Mouse (Mus musculus): Measurements from ENCODE around the gene Hs3st3b1. TPM values are rescaled to one million over a fixed set of nuclear protein-coding genes. Genes with fewer than 3 reads are reported as not detected.

The Hs3st3b1 gene
- total RNA-seq, 2 experiments from 2014 or later = 0.79 to 1.4 TPM

DNA sequence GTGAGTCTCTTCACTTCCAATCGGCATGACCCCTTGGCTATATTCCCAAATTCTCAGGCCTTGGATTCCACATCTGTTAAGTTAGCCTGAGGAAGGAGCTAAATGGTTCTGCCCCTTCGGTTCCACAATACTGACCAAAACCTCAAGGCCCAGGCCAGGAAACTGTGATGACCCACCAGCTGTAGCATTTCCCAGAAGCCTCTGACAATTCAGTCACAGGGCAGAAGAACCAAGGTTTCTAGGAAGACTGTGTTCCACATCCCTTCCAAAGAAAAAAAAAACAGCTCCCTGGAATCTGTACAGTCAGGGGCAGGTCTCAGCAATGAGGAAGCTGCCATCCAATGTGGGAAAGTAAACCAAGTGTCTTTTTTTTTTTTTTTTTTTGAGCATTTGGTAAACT is 25.1 kb downstream of the Hs3st3b1 start:
- no peak for DNase-seq (ENCODE audit: low spot score in 2 of 2)
- intact Hi-C loops (cut with DNase I) = no loop called here

DNA sequence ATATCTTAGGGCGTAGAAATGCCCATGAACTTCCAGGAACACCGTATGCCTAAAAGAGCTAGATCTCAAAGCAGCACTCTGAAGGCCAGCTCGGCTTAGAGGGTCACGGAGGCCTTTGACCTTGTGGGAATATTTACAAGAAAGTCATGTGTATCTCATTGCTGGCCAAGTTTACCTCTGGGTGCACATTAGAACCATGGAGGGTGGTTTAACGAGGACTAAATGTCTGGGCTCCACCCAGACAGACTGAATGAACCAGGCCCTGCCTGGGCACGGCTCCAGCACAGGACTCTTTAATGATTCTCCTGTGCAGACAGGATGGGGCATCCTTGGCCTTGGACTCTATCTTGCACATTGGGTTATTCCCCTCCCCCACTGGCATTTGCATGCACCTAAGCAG is 27.9 kb downstream of the Hs3st3b1 start:
- DNase-seq (ENCODE audit: low spot score in 2 of 2) = no peak
- intact Hi-C loops (cut with DNase I) = no loop called here

DNA sequence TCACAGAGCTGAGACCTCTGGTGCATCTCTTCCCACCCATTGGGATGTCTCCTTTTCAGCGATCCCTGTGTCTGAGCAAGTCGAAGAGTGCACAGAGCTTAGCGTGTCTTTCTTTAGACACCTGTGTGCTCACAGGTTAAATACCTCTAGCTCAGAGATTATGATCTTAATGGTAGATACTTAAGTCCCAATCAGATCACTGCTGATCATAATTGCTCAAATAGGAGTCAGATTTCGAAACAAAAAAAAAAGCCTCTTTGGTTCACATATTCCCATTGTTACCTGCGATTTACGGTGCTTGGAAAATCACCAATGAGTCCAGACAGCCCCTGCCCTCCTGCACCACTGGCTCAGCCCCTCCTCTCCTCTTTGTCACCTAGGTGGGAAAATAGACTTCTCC is 28.5 kb downstream of the Hs3st3b1 start:
- no peak for DNase-seq (ENCODE audit: low spot score in 2 of 2)
- intact Hi-C loops (cut with DNase I) = no loop called here

DNA sequence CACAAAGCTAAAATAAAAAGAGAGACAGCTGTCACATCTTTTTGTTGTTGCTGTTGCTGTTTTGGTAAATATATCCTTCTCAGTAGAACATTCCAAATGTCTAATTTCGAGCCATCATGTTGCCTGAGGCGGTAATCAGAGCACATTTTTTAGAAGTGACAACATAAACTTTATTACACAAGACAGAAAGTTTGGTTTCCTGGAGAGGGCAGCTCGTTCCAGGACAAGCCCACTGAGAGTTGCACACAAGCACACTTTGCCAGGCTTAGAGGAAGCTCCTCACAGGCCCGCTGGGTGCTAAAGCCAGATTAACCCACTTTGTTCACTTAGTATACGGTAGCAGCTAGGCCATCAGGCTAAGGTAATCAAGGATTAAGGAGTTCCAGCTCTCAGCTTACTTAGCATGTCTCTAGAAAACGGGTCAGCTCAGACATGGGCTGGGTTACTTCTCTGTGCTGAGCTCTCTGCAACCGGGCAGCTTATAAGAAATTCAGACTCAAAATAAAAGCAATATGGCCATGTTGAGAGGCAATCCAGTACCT is 30.5 kb downstream of the Hs3st3b1 start:
- no peak for DNase-seq (ENCODE audit: low spot score in 2 of 2)
- intact Hi-C loops (cut with DNase I) = no loop called here

DNA sequence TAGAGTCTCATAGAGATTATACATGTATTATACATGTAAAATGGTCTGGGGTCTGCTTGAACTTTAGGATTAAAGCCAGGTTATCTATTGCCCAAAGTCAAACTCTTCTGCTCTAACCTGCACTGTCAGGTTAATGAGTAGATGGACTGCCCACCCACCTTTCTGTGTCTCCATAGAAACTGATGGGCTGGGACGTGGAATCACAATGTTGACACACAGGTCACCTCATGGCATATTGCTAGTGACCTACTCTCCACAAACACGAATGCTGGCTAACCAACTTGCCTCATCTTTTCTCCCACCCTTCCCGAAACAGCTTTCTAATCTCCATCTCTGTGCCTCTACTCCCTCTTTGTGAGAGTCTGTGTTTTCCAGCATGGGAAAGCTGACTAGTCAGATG is 38.7 kb downstream of the Hs3st3b1 start:
- intact Hi-C loops (cut with DNase I) = no loop called here
- DNase-seq (ENCODE audit: low spot score in 2 of 2) = no peak

DNA sequence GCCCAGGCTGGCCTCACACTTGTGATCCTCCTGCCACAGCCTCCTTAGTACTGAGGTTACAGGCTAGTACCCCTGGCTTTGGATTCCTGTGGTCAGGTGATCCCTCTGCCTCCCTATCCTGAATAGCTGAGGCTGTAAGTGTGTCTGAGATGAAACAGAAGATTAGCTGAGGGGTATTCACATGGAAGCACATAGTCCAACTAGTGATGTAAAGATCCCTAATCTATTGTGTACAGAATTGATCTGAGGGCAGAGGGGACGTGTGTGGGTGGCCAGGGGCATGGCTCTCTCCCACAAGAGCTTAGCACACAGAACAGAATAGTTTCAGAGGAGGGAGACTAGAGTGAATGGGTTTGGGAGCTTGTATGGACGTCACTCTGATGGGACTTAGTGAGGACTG is 41.8 kb downstream of the Hs3st3b1 start:
- intact Hi-C loops (cut with DNase I) = no loop called here

DNA sequence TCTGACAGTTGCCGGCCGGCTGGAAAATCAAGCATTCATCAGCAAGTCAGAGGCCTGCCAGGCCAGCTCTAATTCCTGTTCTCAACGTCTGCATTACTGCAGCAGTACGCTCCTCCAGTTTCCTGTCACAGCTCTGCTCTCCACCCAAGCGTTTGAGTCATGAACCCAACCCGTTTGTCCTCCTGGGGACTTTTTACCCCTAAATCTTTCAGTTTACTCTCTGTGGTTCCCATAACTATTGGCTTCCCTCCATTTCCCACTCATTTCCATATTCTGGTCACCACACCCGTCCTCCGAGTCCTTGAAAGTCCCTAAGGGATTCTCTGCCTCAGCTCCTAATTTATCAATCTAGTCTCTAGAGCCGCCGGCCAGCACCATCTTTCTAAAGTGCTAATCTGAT is 42.8 kb downstream of the Hs3st3b1 start:
- intact Hi-C loops (cut with DNase I) = no loop called here
- DNase-seq (ENCODE audit: low spot score in 2 of 2) = no peak

More for the DNA sequence above, 41.8 kb downstream of the Hs3st3b1 start:
- DNase-seq (ENCODE audit: low spot score in 2 of 2) = no peak

DNA sequence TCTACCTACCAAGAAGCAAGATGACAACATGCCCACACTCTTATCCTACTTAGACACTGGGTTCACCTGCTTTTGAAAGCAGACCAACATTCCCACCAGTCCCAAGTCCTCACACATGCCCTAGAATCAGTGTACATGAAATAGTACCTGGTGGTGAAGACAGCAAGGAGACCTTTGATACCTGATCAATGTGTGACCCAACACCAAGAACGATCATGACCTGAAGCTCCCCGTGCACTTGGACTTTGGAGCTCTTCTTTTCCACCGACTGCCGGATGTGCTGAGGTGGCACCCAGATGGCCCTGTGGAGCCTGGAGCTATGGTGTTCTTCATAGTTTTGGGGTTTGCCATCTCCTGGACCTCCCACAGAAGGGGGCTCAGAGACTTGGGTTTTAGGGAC is 43.5 kb downstream of the Hs3st3b1 start:
- no peak for DNase-seq (ENCODE audit: low spot score in 2 of 2)
- intact Hi-C loops (cut with DNase I) = no loop called here

DNA sequence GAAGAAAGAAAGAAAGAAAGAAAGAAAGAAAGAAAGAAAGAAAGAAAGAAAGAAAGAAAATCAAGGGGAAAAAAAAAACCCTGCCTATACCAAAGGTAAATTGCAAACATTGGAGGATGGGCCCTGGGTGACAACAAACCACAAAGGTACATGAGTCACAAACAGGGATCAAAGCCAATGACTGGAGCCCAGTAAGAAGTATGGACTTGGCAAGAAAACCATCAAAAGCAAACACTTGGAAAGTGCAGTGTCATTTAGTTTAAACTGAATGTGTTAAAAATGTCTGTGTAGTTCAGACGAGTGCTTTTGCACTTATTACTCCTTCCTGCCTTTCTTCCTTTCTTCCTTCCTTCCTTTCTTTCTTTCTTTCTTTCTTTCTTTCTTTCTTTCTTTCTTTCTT is 59.3 kb downstream of the Hs3st3b1 start:
- intact Hi-C loops (cut with DNase I) = no loop called here
- DNase-seq (ENCODE audit: low spot score in 2 of 2) = no peak

DNA sequence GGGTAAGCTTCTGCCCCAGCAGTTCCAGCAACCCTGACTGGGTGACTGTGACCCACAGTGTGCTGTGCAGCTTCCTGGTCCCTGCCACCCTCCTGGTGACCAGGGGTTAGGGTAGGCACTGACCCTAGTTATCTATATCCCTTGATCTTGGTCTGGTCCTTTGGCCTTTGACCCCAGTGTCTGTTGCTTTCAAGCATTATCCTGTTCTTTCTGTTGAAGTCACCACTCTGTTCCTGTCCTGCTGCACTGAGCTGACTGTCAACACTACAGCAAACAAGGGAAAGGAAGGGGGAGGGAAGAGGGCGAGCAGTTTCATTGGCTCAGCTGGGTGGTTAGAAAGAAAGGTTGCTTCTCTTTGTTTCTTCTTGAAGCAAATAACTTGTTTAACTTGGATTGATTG is 60.1 kb downstream of the Hs3st3b1 start:
- DNase-seq (ENCODE audit: low spot score in 2 of 2) = no peak
- intact Hi-C loops (cut with DNase I) = no loop called here

DNA sequence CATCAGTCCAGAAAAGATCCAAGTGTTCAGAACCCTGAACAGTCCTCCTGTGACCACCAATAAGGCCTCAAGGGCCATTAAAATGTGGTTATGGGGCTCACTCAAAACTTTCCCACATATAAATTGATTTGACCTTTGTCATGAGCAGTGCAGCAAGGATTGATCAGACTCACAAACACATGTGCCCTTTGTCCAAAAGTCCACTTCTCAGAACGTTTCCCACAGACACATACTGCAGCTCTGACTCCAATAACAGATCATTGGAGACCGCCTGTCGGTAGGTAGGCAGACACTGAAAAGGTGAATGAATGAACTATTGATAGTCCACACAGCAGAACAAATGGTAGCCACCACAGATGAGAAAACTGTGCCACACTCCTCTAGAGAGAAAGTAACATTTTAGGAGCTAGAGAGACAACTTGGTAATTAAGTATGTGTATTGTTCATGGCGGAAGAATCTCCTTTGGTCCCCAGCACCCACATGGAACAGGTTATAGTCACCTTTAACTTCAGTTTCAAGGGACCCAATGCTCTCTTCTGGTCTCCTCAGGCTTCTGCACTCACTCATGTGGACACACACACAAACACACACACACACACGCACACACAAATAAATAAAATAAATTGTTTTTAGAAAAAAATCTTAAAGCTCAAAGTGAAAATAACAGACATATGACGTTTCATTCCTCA is 70.9 kb downstream of the Hs3st3b1 start:
- intact Hi-C loops (cut with DNase I) = no loop called here
- no peak for DNase-seq (ENCODE audit: low spot score in 2 of 2)

DNA sequence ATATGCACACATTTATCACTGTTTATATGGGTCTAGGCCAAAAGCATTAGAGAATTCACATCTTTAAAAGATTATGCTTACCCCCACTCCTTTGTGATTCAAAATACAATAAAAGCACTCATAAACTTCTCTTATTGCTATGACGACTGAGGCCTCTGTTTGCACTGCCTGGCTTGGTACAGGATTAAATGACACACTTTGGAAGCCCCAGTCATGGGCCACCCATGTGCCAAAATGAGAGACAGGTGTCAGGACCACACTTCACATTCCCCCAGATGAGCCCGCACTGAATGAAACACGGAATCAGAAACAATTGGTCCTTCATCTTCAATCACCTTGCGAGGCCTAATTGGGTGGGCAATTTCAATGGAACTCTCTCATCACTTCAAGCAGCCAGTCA is 71.8 kb downstream of the Hs3st3b1 start:
- intact Hi-C loops (cut with DNase I) = no loop called here
- no peak for DNase-seq (ENCODE audit: low spot score in 2 of 2)

DNA sequence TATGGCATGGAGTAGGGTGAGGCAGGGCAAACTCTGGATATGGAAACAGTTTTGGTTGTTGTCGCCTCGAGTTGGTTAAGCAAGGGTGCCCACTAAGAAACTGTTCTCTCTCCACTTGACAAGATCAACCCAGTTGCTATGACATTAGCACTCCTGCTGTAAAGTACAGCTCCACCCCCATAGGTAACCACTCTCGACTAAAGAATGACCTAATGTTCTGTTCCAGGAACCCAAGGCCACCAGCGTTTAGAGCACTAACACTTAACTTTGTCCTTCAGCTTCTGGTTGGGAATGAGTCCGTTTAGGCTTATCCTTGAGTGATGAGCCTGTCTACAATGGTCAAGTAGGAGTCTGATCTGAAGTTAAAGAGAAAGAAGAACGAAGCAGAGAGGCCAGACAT is 76.7 kb downstream of the Hs3st3b1 start:
- no peak for DNase-seq (ENCODE audit: low spot score in 2 of 2)
- intact Hi-C loops (cut with DNase I) = no loop called here

DNA sequence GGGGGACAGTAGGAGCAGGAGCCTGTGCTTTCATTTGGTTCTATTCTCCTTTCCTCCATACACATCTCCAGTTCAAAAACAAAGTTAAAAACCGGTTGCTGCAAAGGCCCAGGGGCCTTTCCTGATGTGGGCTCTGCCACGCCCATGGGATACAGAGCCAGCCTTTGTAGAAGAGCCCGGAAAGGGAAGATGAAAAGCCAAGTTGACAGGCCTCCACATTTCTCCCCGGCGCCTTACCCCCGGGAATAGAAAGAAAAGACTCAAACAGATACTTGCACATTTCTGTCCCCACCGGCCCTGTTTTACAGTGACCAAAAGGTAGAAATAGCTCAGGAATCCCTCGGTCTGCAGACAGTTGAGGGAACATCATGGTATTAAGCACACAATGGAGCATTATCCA is 77.4 kb downstream of the Hs3st3b1 start:
- no peak for DNase-seq (ENCODE audit: low spot score in 2 of 2)
- intact Hi-C loops (cut with DNase I) = no loop called here

DNA sequence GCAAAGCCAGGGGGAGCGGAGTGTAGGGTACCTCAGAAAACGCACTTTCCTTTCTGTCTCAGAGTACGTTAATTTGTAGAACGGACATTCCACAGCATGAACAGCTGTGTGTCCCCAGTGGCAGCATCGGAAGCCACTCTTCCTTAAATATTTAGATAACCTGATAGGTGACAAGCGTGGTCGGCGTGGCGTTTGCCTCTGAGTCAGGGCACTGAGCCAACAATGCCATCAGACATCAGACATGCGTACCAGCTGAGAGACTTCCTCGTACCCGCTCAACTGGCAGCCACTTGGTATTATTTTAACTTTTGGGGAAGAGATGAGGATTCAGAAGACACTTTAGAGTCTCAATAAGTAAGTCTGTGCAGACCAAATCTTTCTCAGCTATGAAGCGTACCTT is 84.6 kb downstream of the Hs3st3b1 start:
- no peak for DNase-seq (ENCODE audit: low spot score in 2 of 2)
- intact Hi-C loops (cut with DNase I) = no loop called here

Other genes starting within 250 kb of the Hs3st3b1 start
- gene Cox10, start 157.2 kb upstream of the Hs3st3b1 start, total RNA-seq (2021) = 10 to 100 TPM; 21.9 to 23.0 TPM